Mouse (Mus musculus) cortical plate, adult 2 months (tissue): ENCODE data around the gene Fuk.
"Not testable (repeated sequence)": the region's sequence is repeated elsewhere in the genome, so short reads cannot be mapped to it uniquely, and the experiment has no call there.

ENCODE experiments used
- CTCF ChIP-seq: fragments of 200-500 bp; IDR thresholded peaks from 2 replicates; pipeline ENCODE4 v1.5.1; 2011; ENCODE audit warnings: mild to moderate bottlenecking, control low read depth, low read length; ENCODE audit not compliant: insufficient read depth; ENCODE audit errors: extremely low read depth
- POLR2A ChIP-seq: fragments of 200-500 bp; IDR thresholded peaks from 2 replicates; pipeline ENCODE4 v1.6.1; 2011; ENCODE audit warnings: mild to moderate bottlenecking, low read length, control low read depth; ENCODE audit not compliant: insufficient read depth; ENCODE audit errors: extremely low read depth

GRCm38 (mm10) chr8:110861347-110862025 lies 40.8 kb downstream of the Fuk start:
- TF ChIP-seq POLR2A, CTCF: not testable (repeated sequence)
